Mouse (Mus musculus) WW6 (cell line): Measurements from ENCODE around the gene AC129217.1.
"Not testable (repeated sequence)": the region's sequence is repeated elsewhere in the genome, so short reads cannot be mapped to it uniquely, and the experiment has no call there.

ENCODE experiments used
- DNase-seq: peaks from one replicate; pipeline ENCODE4 v3.0.0-alpha.2; 2013; ENCODE audit warnings: low read depth, low spot score

The AC129217.1 gene

GRCm38 (mm10) chr19:8830664-8831063 is 1.1 kb downstream of the AC129217.1 start:
- no peak for DNase-seq

GRCm38 (mm10) chr19:8831262-8831661 is 1.7 kb downstream of the AC129217.1 start:
- no peak for DNase-seq

GRCm38 (mm10) chr19:8832971-8833370 is 3.4 kb downstream of the AC129217.1 start:
- DNase-seq: no peak

GRCm38 (mm10) chr19:8836327-8836726 is 6.8 kb downstream of the AC129217.1 start:
- DNase-seq: not testable (repeated sequence)

GRCm38 (mm10) chr19:8837251-8837791 is 7.7 kb downstream of the AC129217.1 start, which contains the start of gene Bscl2:
Gene Bscl2 (plus strand): TSS chr19:8837467.
- no peak for DNase-seq

- no peak for DNase-seq
Measured at GRCm38 (mm10) chr19:8838041-8838730, 8.6 kb downstream of the AC129217.1 start.

GRCm38 (mm10) chr19:8839103-8839907 is 9.7 kb downstream of the AC129217.1 start, which contains the start of gene Gng3:
Gene Gng3 (minus strand): TSS chr19:8839194.
- DNase-seq: no peak

- no peak for DNase-seq
Measured at GRCm38 (mm10) chr19:8839908-8840791, 10.6 kb downstream of the AC129217.1 start.

GRCm38 (mm10) chr19:8841012-8841411 is 11.4 kb downstream of the AC129217.1 start:
- no peak for DNase-seq

GRCm38 (mm10) chr19:8842961-8843360 is 13.4 kb downstream of the AC129217.1 start:
- no peak for DNase-seq

GRCm38 (mm10) chr19:8844371-8845129 is 15.0 kb downstream of the AC129217.1 start:
- no peak for DNase-seq

- no peak for DNase-seq
Measured at GRCm38 (mm10) chr19:8848356-8848755, 18.8 kb downstream of the AC129217.1 start.

GRCm38 (mm10) chr19:8850402-8850901 is 20.9 kb downstream of the AC129217.1 start, which contains the start of gene Lrrn4cl:
Gene Lrrn4cl (plus strand): TSS chr19:8850768.
- DNase-seq: no peak

- no peak for DNase-seq
Measured at GRCm38 (mm10) chr19:8851639-8852038, 22.1 kb downstream of the AC129217.1 start.

- DNase-seq: no peak
Measured at GRCm38 (mm10) chr19:8852236-8852928, 22.8 kb downstream of the AC129217.1 start.

GRCm38 (mm10) chr19:8853117-8853516 is 23.5 kb downstream of the AC129217.1 start:
- no peak for DNase-seq

GRCm38 (mm10) chr19:8857689-8858088 is 28.1 kb downstream of the AC129217.1 start:
- no peak for DNase-seq

GRCm38 (mm10) chr19:8859018-8859417 is 29.4 kb downstream of the AC129217.1 start:
- no peak for DNase-seq

- DNase-seq: no peak
Measured at GRCm38 (mm10) chr19:8864265-8864664, 34.7 kb downstream of the AC129217.1 start.

- DNase-seq: not testable (repeated sequence)
Measured at GRCm38 (mm10) chr19:8870381-8870780, 40.8 kb downstream of the AC129217.1 start.
